Mouse (Mus musculus) erythroblast, embryonic 14.5 days (primary cell): ENCODE measurements around the gene Sohlh1.

Source experiments
- GATA1 ChIP-seq: IDR thresholded peaks from 2 replicates; pipeline ENCODE4 v1.6.1; 2012; ENCODE audit warnings: low read length, inconsistent platforms, mixed read lengths
- TAL1 ChIP-seq: IDR thresholded peaks from 3 replicates; pipeline ENCODE4 v1.6.1; 2012; ENCODE audit warnings: low read length, inconsistent platforms, mixed read lengths

DNA sequence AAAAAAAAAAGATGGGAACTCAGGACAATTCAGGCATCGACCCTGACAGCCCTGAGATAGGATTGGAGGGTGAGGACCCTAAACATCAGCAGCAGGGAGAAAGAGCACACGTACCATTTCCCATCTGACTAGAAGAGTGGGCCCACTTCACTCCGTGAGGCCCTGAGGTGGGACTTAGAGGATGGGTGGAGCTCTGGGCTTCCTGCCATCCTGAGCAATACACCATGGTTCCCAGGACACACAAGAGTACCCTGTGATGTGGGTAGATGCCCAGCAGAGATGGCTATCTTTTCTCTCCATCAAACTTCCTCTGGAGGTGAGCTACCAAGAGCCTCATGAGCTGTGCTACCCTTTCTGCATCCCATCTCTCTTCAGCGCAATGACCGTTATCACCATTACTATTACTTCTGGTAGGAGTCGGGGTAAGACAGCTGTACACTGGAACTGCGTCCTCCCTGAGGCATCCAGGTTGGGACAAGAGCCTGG, 30.2 kb upstream of the Sohlh1 start:
- TF ChIP-seq TAL1 (peak; percentile 25; the same call in 1 of the 3 replicates), GATA1 (no peak)
